Mouse (Mus musculus) T-helper 2 cell (primary cell): ENCODE data around the gene Zfp414.

Source experiments
- in situ Hi-C: fragments of 300-600 bp; cut with MboI, MseI; formaldehyde crosslinking; loops from one replicate; pipeline ENCODE4 v1.15.1; 2025; ENCODE audit warnings: high pct_unique_total_duplicates

Zfp414 gene

GRCm38 (mm10) chr17:33649781-33650475 is 21.0 kb downstream of the Zfp414 start:
- in situ Hi-C loops: no loop called here

DNA sequence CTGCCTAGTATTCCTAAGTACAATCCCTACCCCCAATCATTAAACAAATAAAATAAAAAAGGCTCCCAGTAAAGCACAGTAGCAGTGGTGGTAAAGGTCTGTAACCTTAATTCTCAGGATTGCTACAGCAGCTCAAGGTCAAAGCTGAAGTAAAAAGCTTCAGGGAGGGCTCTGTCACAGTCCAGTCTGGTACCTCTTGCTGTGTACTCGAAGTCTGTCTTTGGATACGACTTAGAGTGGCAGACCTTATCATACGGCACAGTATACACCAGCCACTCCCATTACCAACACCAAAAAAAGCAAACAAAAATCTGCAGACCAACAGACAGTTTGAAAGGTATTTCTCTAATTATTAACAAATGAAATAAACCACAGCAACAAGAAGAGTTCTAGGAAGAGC is 37.9 kb downstream of the Zfp414 start:
- in situ Hi-C loops: no loop called here

DNA sequence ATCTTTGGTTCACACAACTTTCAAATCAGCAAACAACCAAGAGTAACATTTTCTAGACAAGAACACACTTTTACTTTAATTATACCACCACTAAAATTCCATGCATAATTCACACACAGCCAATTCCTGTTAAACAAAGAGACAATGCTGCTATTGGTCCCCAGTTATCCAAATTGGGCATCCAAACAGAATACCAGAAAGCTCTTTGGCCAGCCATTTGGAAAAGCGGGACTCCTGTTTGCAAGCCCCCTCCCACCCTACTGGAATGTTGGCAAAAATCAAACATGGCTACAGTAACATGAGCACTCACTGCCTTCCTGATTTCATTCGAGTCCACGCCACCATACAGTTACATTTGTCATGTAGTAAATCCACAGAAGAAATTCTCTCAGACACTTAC is 40.8 kb downstream of the Zfp414 start:
- in situ Hi-C loops: no loop called here

- in situ Hi-C loops: no loop called here
Measured at GRCm38 (mm10) chr17:33673837-33674236, 44.9 kb downstream of the Zfp414 start.

GRCm38 (mm10) chr17:33675452-33675851 is 46.6 kb downstream of the Zfp414 start:
- in situ Hi-C loops: no loop called here

- in situ Hi-C loops: no loop called here
Measured at GRCm38 (mm10) chr17:33676086-33676485, 47.2 kb downstream of the Zfp414 start.

DNA sequence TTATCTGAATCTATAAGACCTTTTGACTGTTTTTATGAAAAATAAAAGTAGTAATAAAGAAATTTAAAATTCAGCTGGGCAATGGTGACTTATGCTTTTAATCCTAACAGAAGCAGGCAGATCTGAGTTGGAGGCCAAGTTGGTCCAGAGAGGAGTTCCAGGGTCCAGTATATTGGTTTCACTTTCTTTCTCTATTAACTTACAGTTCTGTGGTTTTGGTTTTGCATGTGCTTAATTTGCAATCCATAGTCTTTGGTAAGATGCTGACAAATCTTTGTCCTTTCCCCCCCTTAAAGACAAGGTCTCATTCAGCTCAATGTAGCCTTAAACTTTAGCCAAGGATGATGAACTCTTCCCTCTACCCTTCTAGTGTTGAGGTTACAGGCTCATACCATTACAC is 49.9 kb downstream of the Zfp414 start:
- in situ Hi-C loops: no loop called here
